Mouse (Mus musculus): ENCODE measurements around the gene Tgfbr1. TPM values are rescaled to one million over a fixed set of nuclear protein-coding genes. Genes with fewer than 3 reads are reported as not detected.

Gene Tgfbr1
- polyA plus RNA-seq, 1 experiment: 5.5 TPM

GRCm38 (mm10) chr4:47417871-47418270 is 64.8 kb downstream of the Tgfbr1 start:
- TF ChIP-seq CTCF (IDR thresholded peaks at IDR 0.05; ENCODE audit: extremely low read depth, insufficient read depth, insufficient read length, insufficient replicate concordance) (no peak), POLR2A (IDR thresholded peaks at IDR 0.05; ENCODE audit: low read depth, low read length) (no peak)
- WGBS: 70% methylated on average over 3 of the region's 3 CpGs
- H3K27me3 ChIP-seq (ENCODE audit: control insufficient read depth, insufficient read depth, low read length): no peaks in the 10 kb centered on the region
- H3K4me3 ChIP-seq (ENCODE audit: extremely low read depth, insufficient read depth, insufficient read length): no peak overlapping the region
- H3K27ac ChIP-seq (ENCODE audit: insufficient read depth, low read length): no peak overlapping the region
- H3K36me3 ChIP-seq (ENCODE audit: control insufficient read depth, insufficient read depth, low read length): peaks cover 2% of the 10 kb centered on the region; the same call in 1 of the 2 replicates
- no peak for DNase-seq (ENCODE audit: low read depth in 1 of 2, low spot score in 2 of 2)
- H3K4me1 ChIP-seq (ENCODE audit: control insufficient read depth, insufficient read depth, insufficient read length): no peaks in the 10 kb centered on the region

- Histone ChIP-seq H3K4me1 (ENCODE audit: control insufficient read depth, insufficient read depth, insufficient read length) (no peaks in the 10 kb centered on the region), H3K36me3 (ENCODE audit: control insufficient read depth, insufficient read depth, low read length) (no peaks in the 10 kb centered on the region)
These were observed 66.4 kb downstream of the Tgfbr1 start for GRCm38 (mm10) chr4:47419268-47419973.

GRCm38 (mm10) chr4:47420191-47420590 is 67.2 kb downstream of the Tgfbr1 start:
- 54% methylated on average over 7 of the region's 7 CpGs for WGBS
- no peaks in the 10 kb centered on the region for H3K27me3 ChIP-seq (ENCODE audit: control insufficient read depth, insufficient read depth, low read length)
- H3K27ac ChIP-seq (ENCODE audit: insufficient read depth, low read length): no peak overlapping the region
- H3K36me3 ChIP-seq (ENCODE audit: control insufficient read depth, insufficient read depth, low read length): no peaks in the 10 kb centered on the region
- no peak for DNase-seq (ENCODE audit: low read depth in 1 of 2, low spot score in 2 of 2)
- no peaks in the 10 kb centered on the region for H3K4me1 ChIP-seq (ENCODE audit: control insufficient read depth, insufficient read depth, insufficient read length)
- H3K4me3 ChIP-seq (ENCODE audit: extremely low read depth, insufficient read depth, insufficient read length): no peak overlapping the region
- TF ChIP-seq CTCF (IDR thresholded peaks at IDR 0.05; ENCODE audit: extremely low read depth, insufficient read depth, insufficient read length, insufficient replicate concordance) (no peak), POLR2A (IDR thresholded peaks at IDR 0.05; ENCODE audit: low read depth, low read length) (no peak)

More at GRCm38 (mm10) chr4:47419268-47419973, 66.4 kb downstream of the Tgfbr1 start:
- DNase-seq (ENCODE audit: low read depth in 1 of 2, low spot score in 2 of 2): no peak
- no peak overlapping the region for H3K27ac ChIP-seq (ENCODE audit: insufficient read depth, low read length)
- H3K27me3 ChIP-seq (ENCODE audit: control insufficient read depth, insufficient read depth, low read length): no peaks in the 10 kb centered on the region
- TF ChIP-seq CTCF (IDR thresholded peaks at IDR 0.05; ENCODE audit: extremely low read depth, insufficient read depth, insufficient read length, insufficient replicate concordance) (peak; percentile 50; the same call in 1 of the 2 replicates), POLR2A (IDR thresholded peaks at IDR 0.05; ENCODE audit: low read depth, low read length) (no peak)
- 32% methylated on average over 9 of the region's 9 CpGs for WGBS
- no peak overlapping the region for H3K4me3 ChIP-seq (ENCODE audit: extremely low read depth, insufficient read depth, insufficient read length)

GRCm38 (mm10) chr4:47422194-47422593 is 69.2 kb downstream of the Tgfbr1 start:
- Histone ChIP-seq H3K27me3 (ENCODE audit: control insufficient read depth, insufficient read depth, low read length) (no peaks in the 10 kb centered on the region), H3K4me1 (ENCODE audit: control insufficient read depth, insufficient read depth, insufficient read length) (no peaks in the 10 kb centered on the region), H3K27ac (ENCODE audit: insufficient read depth, low read length) (no peak overlapping the region), H3K36me3 (ENCODE audit: control insufficient read depth, insufficient read depth, low read length) (no peaks in the 10 kb centered on the region), H3K4me3 (ENCODE audit: extremely low read depth, insufficient read depth, insufficient read length) (no peak overlapping the region)
- TF ChIP-seq POLR2A (IDR thresholded peaks at IDR 0.05; ENCODE audit: low read depth, low read length): no peak
- no peak for TF ChIP-seq CTCF (IDR thresholded peaks at IDR 0.05; ENCODE audit: extremely low read depth, insufficient read depth, insufficient read length, insufficient replicate concordance)
- no peak for DNase-seq (ENCODE audit: low read depth in 1 of 2, low spot score in 2 of 2)
- WGBS: 34% methylated on average over 3 of the region's 3 CpGs

DNA sequence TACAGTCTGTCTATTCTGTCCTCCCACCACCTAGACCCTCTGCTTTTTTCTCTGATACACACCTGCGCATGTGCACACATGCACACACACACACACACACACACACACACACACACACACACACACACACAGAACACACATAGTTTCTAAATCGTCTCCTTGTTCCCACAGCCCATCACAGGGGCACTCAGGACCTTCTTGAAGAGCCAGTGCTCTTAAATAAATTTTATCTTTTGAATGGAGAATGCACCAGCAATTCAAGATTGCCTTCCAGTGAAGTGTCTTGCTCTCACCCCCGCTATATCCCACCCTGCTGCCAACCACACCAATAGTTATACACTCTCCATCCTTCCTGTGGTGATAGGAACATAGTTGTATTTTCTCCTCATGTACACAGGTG is 69.9 kb downstream of the Tgfbr1 start:
- 68% methylated on average over 3 of the region's 3 CpGs for WGBS
- no peaks in the 10 kb centered on the region for H3K4me1 ChIP-seq (ENCODE audit: control insufficient read depth, insufficient read depth, insufficient read length)
- TF ChIP-seq POLR2A (IDR thresholded peaks at IDR 0.05; ENCODE audit: low read depth, low read length) (no peak), CTCF (IDR thresholded peaks at IDR 0.05; ENCODE audit: extremely low read depth, insufficient read depth, insufficient read length, insufficient replicate concordance) (no peak)

DNA sequence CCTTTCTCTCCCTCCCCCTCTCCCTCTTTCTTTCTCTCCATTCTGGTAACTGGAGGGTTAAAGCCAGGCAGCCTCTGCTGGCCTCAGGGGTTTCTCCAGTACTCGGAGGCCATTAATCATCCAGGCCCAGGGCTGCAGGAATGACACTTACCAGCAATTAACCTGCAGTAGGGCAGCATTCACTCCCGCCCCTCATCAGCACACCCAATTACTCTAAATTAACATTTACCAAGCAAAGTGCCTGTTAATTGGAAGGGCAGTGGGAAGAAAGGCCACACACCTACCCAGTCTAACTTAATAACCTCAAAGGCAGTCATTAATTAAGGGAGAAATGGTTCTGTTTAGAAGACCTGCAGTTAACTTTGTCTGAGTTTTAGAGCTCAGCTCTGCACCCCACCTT is 71.4 kb downstream of the Tgfbr1 start:
- Histone ChIP-seq H3K4me3 (ENCODE audit: extremely low read depth, insufficient read depth, insufficient read length) (no peak overlapping the region), H3K27me3 (ENCODE audit: control insufficient read depth, insufficient read depth, low read length) (no peaks in the 10 kb centered on the region), H3K27ac (ENCODE audit: insufficient read depth, low read length) (no peak overlapping the region), H3K4me1 (ENCODE audit: control insufficient read depth, insufficient read depth, insufficient read length) (no peaks in the 10 kb centered on the region; the same call in 1 of the 2 replicates), H3K36me3 (ENCODE audit: control insufficient read depth, insufficient read depth, low read length) (no peaks in the 10 kb centered on the region)
- no peak for TF ChIP-seq POLR2A (IDR thresholded peaks at IDR 0.05; ENCODE audit: low read depth, low read length)
- TF ChIP-seq CTCF (IDR thresholded peaks at IDR 0.05; ENCODE audit: extremely low read depth, insufficient read depth, insufficient read length, insufficient replicate concordance): no peak
- no peak for DNase-seq (ENCODE audit: low read depth in 1 of 2, low spot score in 2 of 2)
- WGBS: 76% methylated on average over 2 of the region's 2 CpGs

More for the DNA sequence above, 69.9 kb downstream of the Tgfbr1 start:
- H3K4me3 ChIP-seq (ENCODE audit: extremely low read depth, insufficient read depth, insufficient read length): no peak overlapping the region
- no peaks in the 10 kb centered on the region for H3K36me3 ChIP-seq (ENCODE audit: control insufficient read depth, insufficient read depth, low read length)
- no peak for DNase-seq (ENCODE audit: low read depth in 1 of 2, low spot score in 2 of 2)
- H3K27me3 ChIP-seq (ENCODE audit: control insufficient read depth, insufficient read depth, low read length): no peaks in the 10 kb centered on the region
- H3K27ac ChIP-seq (ENCODE audit: insufficient read depth, low read length): no peak overlapping the region

GRCm38 (mm10) chr4:47425247-47425830 is 72.3 kb downstream of the Tgfbr1 start:
- Histone ChIP-seq H3K4me3 (ENCODE audit: extremely low read depth, insufficient read depth, insufficient read length) (no peak overlapping the region), H3K36me3 (ENCODE audit: control insufficient read depth, insufficient read depth, low read length) (no peaks in the 10 kb centered on the region), H3K27ac (ENCODE audit: insufficient read depth, low read length) (no peak overlapping the region), H3K4me1 (ENCODE audit: control insufficient read depth, insufficient read depth, insufficient read length) (no peaks in the 10 kb centered on the region; the same call in 1 of the 2 replicates), H3K27me3 (ENCODE audit: control insufficient read depth, insufficient read depth, low read length) (no peaks in the 10 kb centered on the region)
- WGBS: 30% methylated on average over 16 of the region's 16 CpGs
- no peak for DNase-seq (ENCODE audit: low read depth in 1 of 2, low spot score in 2 of 2)
- TF ChIP-seq POLR2A (IDR thresholded peaks at IDR 0.05; ENCODE audit: low read depth, low read length): no peak
- TF ChIP-seq CTCF (IDR thresholded peaks at IDR 0.05; ENCODE audit: extremely low read depth, insufficient read depth, insufficient read length, insufficient replicate concordance): no peak

Data from spleen, adult 2 months (tissue).